Mouse (Mus musculus): ENCODE results near the gene Prf1.

Prf1 gene

GRCm38 (mm10) chr10:61297477-61297876, at the start of gene Prf1:
Gene Prf1 (plus strand): TSS chr10:61297833.
- DNase-seq (ENCODE audit: low read depth): peak; percentile 26

GRCm38 (mm10) chr10:61248596-61249114, 49.0 kb upstream of the Prf1 start:
- DNase-seq (ENCODE audit: low read depth): no peak

- no peak for DNase-seq (ENCODE audit: low read depth)
These were observed 47.7 kb upstream of the Prf1 start for GRCm38 (mm10) chr10:61249951-61250350.

- no peak for DNase-seq (ENCODE audit: low read depth)
These were observed 42.9 kb upstream of the Prf1 start for GRCm38 (mm10) chr10:61254761-61255160.

- DNase-seq (ENCODE audit: low read depth): no peak
These were observed 42.4 kb upstream of the Prf1 start for GRCm38 (mm10) chr10:61255190-61255589.

- no peak for DNase-seq (ENCODE audit: low read depth)
These were observed 41.0 kb upstream of the Prf1 start for GRCm38 (mm10) chr10:61256665-61257064.

- DNase-seq (ENCODE audit: low read depth): peak; percentile 68
These were observed 39.5 kb upstream of the Prf1 start for GRCm38 (mm10) chr10:61258131-61258530.

- DNase-seq (ENCODE audit: low read depth): no peak
These were observed 36.1 kb upstream of the Prf1 start for GRCm38 (mm10) chr10:61261229-61262156.

- no peak for DNase-seq (ENCODE audit: low read depth)
These were observed 34.0 kb upstream of the Prf1 start for GRCm38 (mm10) chr10:61263606-61264005.

- peak; percentile 18 for DNase-seq (ENCODE audit: low read depth)
These were observed 30.3 kb upstream of the Prf1 start for GRCm38 (mm10) chr10:61267378-61267777.

GRCm38 (mm10) chr10:61272089-61272626, 25.5 kb upstream of the Prf1 start:
- DNase-seq (ENCODE audit: low read depth): no peak

- DNase-seq (ENCODE audit: low read depth): no peak
These were observed 25.0 kb upstream of the Prf1 start for GRCm38 (mm10) chr10:61272631-61273030.

- no peak for DNase-seq (ENCODE audit: low read depth)
These were observed 24.4 kb upstream of the Prf1 start, which contains the start of gene Adamts14 for GRCm38 (mm10) chr10:61273081-61273843. Gene Adamts14 (minus strand): TSS chr10:61273438.

- DNase-seq (ENCODE audit: low read depth): no peak
These were observed 23.8 kb upstream of the Prf1 start for GRCm38 (mm10) chr10:61273844-61274215.

- peak; percentile 22 for DNase-seq (ENCODE audit: low read depth)
These were observed 23.1 kb upstream of the Prf1 start for GRCm38 (mm10) chr10:61274532-61274931.

- peak; percentile 99 for DNase-seq (ENCODE audit: low read depth)
These were observed 21.9 kb upstream of the Prf1 start for GRCm38 (mm10) chr10:61275669-61276110.

GRCm38 (mm10) chr10:61277051-61277450, 20.6 kb upstream of the Prf1 start:
- no peak for DNase-seq (ENCODE audit: low read depth)

- DNase-seq (ENCODE audit: low read depth): peak; percentile 83
These were observed 19.5 kb upstream of the Prf1 start for GRCm38 (mm10) chr10:61277918-61278674.

- peak; percentile 45 for DNase-seq (ENCODE audit: low read depth)
These were observed 16.5 kb upstream of the Prf1 start for GRCm38 (mm10) chr10:61281115-61281514.

- no peak for DNase-seq (ENCODE audit: low read depth)
These were observed 13.3 kb upstream of the Prf1 start for GRCm38 (mm10) chr10:61284309-61284708.

- DNase-seq (ENCODE audit: low read depth): no peak
These were observed 12.4 kb upstream of the Prf1 start for GRCm38 (mm10) chr10:61285271-61285670.

GRCm38 (mm10) chr10:61286246-61286645, 11.4 kb upstream of the Prf1 start:
- DNase-seq (ENCODE audit: low read depth): peak; percentile 42

Measured in 416B (cell line).